Mouse (Mus musculus): ENCODE measurements around the gene Palm2.

DNA sequence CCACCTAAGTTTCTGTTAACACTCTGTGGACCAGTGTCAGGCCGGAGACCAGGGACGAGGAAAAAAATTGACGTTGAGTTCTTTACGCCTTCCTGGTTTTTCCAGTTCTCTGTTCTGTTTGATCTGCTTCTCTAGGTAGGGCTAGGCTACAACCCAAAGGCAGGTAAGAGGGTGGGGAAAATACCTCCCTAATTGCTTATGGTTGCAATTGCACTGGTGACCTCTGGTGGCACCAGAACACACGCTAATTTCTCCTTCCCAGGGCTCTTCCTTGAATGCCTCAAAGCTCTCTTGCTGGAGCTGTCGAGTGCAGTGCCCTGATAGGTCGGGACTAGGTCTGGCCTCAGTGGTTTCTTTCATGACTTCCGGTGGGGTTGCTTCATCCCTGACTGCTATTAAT, 42.9 kb upstream of the Palm2 start:
- TF ChIP-seq ZC3H11A (IDR thresholded peaks at IDR 0.05; ENCODE audit: borderline replicate concordance, low read depth, low read length) = no peak
- TF ChIP-seq CHD2 (IDR thresholded peaks at IDR 0.05; ENCODE audit: low read depth, low read length) = no peak
- no peak for TF ChIP-seq MAFK (IDR thresholded peaks at IDR 0.05; ENCODE audit: insufficient read depth, low read depth, low read length)
- no peak for TF ChIP-seq HCFC1 (IDR thresholded peaks at IDR 0.05; ENCODE audit: borderline replicate concordance, insufficient read depth, low read length)
